Mouse (Mus musculus) bone marrow, adult 2 months (tissue): ENCODE measurements around the gene Bmper.

ENCODE experiments used
- CTCF ChIP-seq: fragments of 200-500 bp; IDR thresholded peaks from 2 replicates; pipeline ENCODE4 v1.5.1; 2011; ENCODE audit warnings: low read length, control low read depth; ENCODE audit not compliant: control insufficient read depth, insufficient read depth
- POLR2A ChIP-seq: fragments of 200-500 bp; IDR thresholded peaks from 2 replicates; pipeline ENCODE4 v1.6.1; 2011; ENCODE audit warnings: low read depth, mild to moderate bottlenecking, control low read depth, low read length, borderline replicate concordance; ENCODE audit not compliant: control insufficient read depth

GRCm38 (mm10) chr9:23345093-23345844 is 122.4 kb downstream of the Bmper start:
- TF ChIP-seq CTCF = no peak
- TF ChIP-seq POLR2A = no peak
